Mouse (Mus musculus) bone marrow, adult 2 months (tissue): Measurements from ENCODE around the gene Fbxl20.

Source experiments
- CTCF ChIP-seq: fragments of 200-500 bp; IDR thresholded peaks from 2 replicates; pipeline ENCODE4 v1.5.1; 2011; ENCODE audit warnings: low read length, control low read depth; ENCODE audit not compliant: control insufficient read depth, insufficient read depth
- POLR2A ChIP-seq: fragments of 200-500 bp; IDR thresholded peaks from 2 replicates; pipeline ENCODE4 v1.6.1; 2011; ENCODE audit warnings: low read depth, mild to moderate bottlenecking, control low read depth, low read length, borderline replicate concordance; ENCODE audit not compliant: control insufficient read depth

GRCm38 (mm10) chr11:98075195-98075808 lies 74.9 kb downstream of the Fbxl20 start:
- no peak for TF ChIP-seq POLR2A
- peak; percentile 73 for TF ChIP-seq CTCF
